Mouse (Mus musculus): Measurements from ENCODE around the gene Sucla2. TPM values are rescaled to one million over a fixed set of nuclear protein-coding genes. Genes with fewer than 3 reads are reported as not detected.
"Not testable (repeated sequence)": the region's sequence is repeated elsewhere in the genome, so short reads cannot be mapped to it uniquely, and the experiment has no call there.

Sucla2 gene
- polyA plus RNA-seq, 1 experiment from 2014 or later, result 116 TPM

GRCm38 (mm10) chr14:73528661-73529060 lies 3.5 kb downstream of the Sucla2 start:
- not testable (repeated sequence) for H3K4me3 ChIP-seq; ATAC-seq (ENCODE audit: borderline replicate concordance, extremely low read depth, low FRiP score, low TSS enrichment); H3K27ac ChIP-seq; H3K27me3 ChIP-seq; H3K9me3 ChIP-seq; H3K4me1 ChIP-seq; H3K36me3 ChIP-seq; H3K4me2 ChIP-seq; H3K9ac ChIP-seq
- 78% methylated on average over 3 of the region's 3 CpGs for WGBS

- H3K9ac ChIP-seq, result no peak overlapping the region
- no peak for ATAC-seq (ENCODE audit: borderline replicate concordance, extremely low read depth, low FRiP score, low TSS enrichment)
Observed at GRCm38 (mm10) chr14:73533755-73534465, 8.8 kb downstream of the Sucla2 start.

GRCm38 (mm10) chr14:73535641-73536040 lies 10.5 kb downstream of the Sucla2 start:
- no peaks in the 10 kb centered on the region for H3K9me3 ChIP-seq
- 81% methylated on average over 2 of the region's 2 CpGs for WGBS
- H3K4me2 ChIP-seq, result no peak overlapping the region
- no peak for ATAC-seq (ENCODE audit: borderline replicate concordance, extremely low read depth, low FRiP score, low TSS enrichment)
- no peaks in the 10 kb centered on the region for H3K4me1 ChIP-seq
- no peak overlapping the region for H3K27ac ChIP-seq
- no peak overlapping the region for H3K9ac ChIP-seq
- H3K27me3 ChIP-seq, result no peaks in the 10 kb centered on the region
- H3K4me3 ChIP-seq, result no peak overlapping the region
- no peaks in the 10 kb centered on the region for H3K36me3 ChIP-seq

More at GRCm38 (mm10) chr14:73533755-73534465, 8.8 kb downstream of the Sucla2 start:
- no peak overlapping the region for H3K27ac ChIP-seq
- no peaks in the 10 kb centered on the region for H3K36me3 ChIP-seq
- 60% methylated on average over 6 of the region's 6 CpGs for WGBS
- no peak overlapping the region for H3K4me3 ChIP-seq
- H3K27me3 ChIP-seq, result no peaks in the 10 kb centered on the region
- no peak overlapping the region for H3K4me2 ChIP-seq
- H3K9me3 ChIP-seq, result no peaks in the 10 kb centered on the region
- H3K4me1 ChIP-seq, result no peaks in the 10 kb centered on the region

DNA sequence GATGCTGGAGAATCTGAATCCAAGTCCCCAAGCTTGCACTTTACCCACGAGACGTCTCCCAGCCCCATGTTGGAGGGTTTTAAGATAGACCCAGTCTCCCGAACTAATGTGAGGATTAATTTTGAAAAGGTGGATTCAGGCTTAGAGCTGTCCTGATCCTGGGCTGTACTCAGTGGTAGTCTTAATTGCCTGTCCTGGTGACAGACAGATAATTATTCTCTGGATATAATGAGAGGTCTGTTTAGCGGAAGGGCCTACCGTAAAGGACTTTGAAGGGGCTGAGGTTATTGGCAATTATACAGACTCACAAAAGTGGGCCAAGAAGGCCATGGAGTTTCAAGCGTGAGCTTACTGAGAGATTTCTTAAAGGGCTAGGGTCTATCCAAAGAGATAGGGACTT lies 18.7 kb downstream of the Sucla2 start:
- WGBS, result 69% methylated on average over 6 of the region's 6 CpGs
- Histone ChIP-seq H3K27ac (no peak overlapping the region), H3K27me3 (no peaks in the 10 kb centered on the region), H3K4me1 (no peaks in the 10 kb centered on the region), H3K9ac (no peak overlapping the region), H3K4me3 (no peak overlapping the region), H3K36me3 (no peaks in the 10 kb centered on the region), H3K4me2 (no peak overlapping the region), H3K9me3 (no peaks in the 10 kb centered on the region)
- ATAC-seq (ENCODE audit: borderline replicate concordance, extremely low read depth, low FRiP score, low TSS enrichment), result no peak

GRCm38 (mm10) chr14:73547034-73547433 lies 21.9 kb downstream of the Sucla2 start:
- WGBS, result 37% methylated on average over 4 of the region's 4 CpGs
- Histone ChIP-seq H3K4me2 (no peak overlapping the region), H3K9me3 (no peaks in the 10 kb centered on the region), H3K27ac (no peak overlapping the region), H3K4me1 (no peaks in the 10 kb centered on the region), H3K4me3 (no peak overlapping the region), H3K36me3 (no peaks in the 10 kb centered on the region), H3K9ac (no peak overlapping the region), H3K27me3 (no peaks in the 10 kb centered on the region)
- ATAC-seq (ENCODE audit: borderline replicate concordance, extremely low read depth, low FRiP score, low TSS enrichment), result no peak

- H3K36me3 ChIP-seq, result no peaks in the 10 kb centered on the region
- no peak within 1 kb of the TSS for H3K4me3 ChIP-seq
- H3K9ac ChIP-seq, result no peak within 1 kb of the TSS
- H3K4me1 ChIP-seq, result no peaks in the 10 kb centered on the region
- no peak within 1 kb of the TSS for H3K4me2 ChIP-seq
- H3K27me3 ChIP-seq, result no peaks in the 10 kb centered on the region
- no peak for ATAC-seq (ENCODE audit: borderline replicate concordance, extremely low read depth, low FRiP score, low TSS enrichment)
- no peaks in the 10 kb centered on the region for H3K9me3 ChIP-seq
- no peak within 1 kb of the TSS for H3K27ac ChIP-seq
- WGBS, result 73% methylated on average over 3 of the region's 3 CpGs
Observed at GRCm38 (mm10) chr14:73548051-73548450, 22.9 kb downstream of the Sucla2 start, which contains the start of gene Nudt15. Gene Nudt15 (minus strand): TSS chr14:73548242.

DNA sequence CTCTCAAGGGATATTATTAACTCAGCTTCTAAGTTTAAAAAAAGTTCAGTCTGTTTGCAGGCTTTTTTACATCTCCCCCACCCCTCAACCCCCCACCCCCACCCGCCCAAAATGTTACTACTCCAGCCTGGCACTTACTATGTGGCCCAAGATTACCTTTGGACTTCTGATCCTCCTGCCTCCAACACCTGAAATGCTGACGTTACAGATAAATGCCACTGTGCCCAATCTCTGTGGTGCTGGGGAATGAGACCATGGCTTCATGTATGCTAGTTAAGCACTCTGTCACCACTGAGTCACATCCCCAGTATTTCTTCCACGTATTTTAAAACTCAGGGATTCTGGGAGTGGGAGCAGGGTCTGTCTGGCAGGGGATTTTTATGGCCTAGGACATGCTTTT lies 25.2 kb downstream of the Sucla2 start:
- Histone ChIP-seq H3K4me2 (no peak overlapping the region), H3K9ac (no peak overlapping the region), H3K36me3 (no peaks in the 10 kb centered on the region), H3K27me3 (no peaks in the 10 kb centered on the region), H3K9me3 (no peaks in the 10 kb centered on the region), H3K4me3 (no peak overlapping the region), H3K27ac (no peak overlapping the region), H3K4me1 (peaks cover 10% of the 10 kb centered on the region)
- ATAC-seq (ENCODE audit: borderline replicate concordance, extremely low read depth, low FRiP score, low TSS enrichment), result no peak
- WGBS, result 51% methylated on average over 3 of the region's 3 CpGs

DNA sequence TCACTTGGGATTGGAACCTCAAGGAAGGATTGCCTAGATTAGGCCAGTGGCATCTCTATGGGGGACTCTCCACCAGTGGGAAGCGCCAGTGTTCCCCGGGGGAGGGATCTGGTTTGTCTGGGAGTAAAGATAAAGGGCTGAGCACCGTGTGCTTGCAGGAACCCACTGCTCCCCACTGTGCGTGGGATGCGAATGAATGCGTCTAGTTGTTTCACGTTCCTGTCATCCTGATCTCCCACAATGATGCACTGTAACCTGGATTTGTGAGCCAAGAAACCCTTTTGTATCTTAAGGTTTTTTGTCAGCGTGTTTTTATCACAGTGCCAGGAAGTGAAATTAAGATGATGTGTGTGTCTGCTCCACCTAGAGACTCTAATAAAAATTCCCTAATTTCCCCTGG lies 25.6 kb downstream of the Sucla2 start:
- WGBS, result 64% methylated on average over 8 of the region's 8 CpGs
- ATAC-seq (ENCODE audit: borderline replicate concordance, extremely low read depth, low FRiP score, low TSS enrichment), result no peak
- no peak overlapping the region for H3K4me3 ChIP-seq
- no peak overlapping the region for H3K4me2 ChIP-seq
- peaks cover 10% of the 10 kb centered on the region for H3K4me1 ChIP-seq
- no peaks in the 10 kb centered on the region for H3K9me3 ChIP-seq
- no peak overlapping the region for H3K27ac ChIP-seq
- no peaks in the 10 kb centered on the region for H3K27me3 ChIP-seq
- H3K36me3 ChIP-seq, result no peaks in the 10 kb centered on the region
- no peak overlapping the region for H3K9ac ChIP-seq

DNA sequence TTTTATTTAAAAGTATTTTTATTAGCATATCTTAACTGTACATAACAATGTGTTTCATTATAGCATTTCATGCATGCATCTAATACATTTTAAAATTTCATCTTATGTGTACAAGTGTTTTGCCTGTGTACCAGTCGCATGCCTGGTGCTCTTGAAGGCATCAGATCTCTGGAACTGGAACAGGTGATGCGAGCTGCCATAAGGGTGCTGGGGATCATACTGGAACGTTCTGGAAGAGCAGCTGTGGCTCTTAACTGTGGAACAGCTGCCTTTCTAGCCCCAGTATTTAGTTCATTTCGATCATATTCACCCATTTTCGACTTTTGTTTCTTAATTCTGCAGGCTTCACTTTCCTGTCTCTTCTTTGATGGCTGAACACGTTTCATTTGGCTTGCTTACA lies 26.0 kb downstream of the Sucla2 start:
- Histone ChIP-seq H3K4me1 (peaks cover 10% of the 10 kb centered on the region), H3K27me3 (no peaks in the 10 kb centered on the region), H3K27ac (no peak overlapping the region), H3K9me3 (no peaks in the 10 kb centered on the region), H3K9ac (no peak overlapping the region), H3K4me3 (no peak overlapping the region), H3K4me2 (no peak overlapping the region), H3K36me3 (peaks cover 3% of the 10 kb centered on the region)
- no peak for ATAC-seq (ENCODE audit: borderline replicate concordance, extremely low read depth, low FRiP score, low TSS enrichment)
- 83% methylated on average over 6 of the region's 6 CpGs for WGBS

DNA sequence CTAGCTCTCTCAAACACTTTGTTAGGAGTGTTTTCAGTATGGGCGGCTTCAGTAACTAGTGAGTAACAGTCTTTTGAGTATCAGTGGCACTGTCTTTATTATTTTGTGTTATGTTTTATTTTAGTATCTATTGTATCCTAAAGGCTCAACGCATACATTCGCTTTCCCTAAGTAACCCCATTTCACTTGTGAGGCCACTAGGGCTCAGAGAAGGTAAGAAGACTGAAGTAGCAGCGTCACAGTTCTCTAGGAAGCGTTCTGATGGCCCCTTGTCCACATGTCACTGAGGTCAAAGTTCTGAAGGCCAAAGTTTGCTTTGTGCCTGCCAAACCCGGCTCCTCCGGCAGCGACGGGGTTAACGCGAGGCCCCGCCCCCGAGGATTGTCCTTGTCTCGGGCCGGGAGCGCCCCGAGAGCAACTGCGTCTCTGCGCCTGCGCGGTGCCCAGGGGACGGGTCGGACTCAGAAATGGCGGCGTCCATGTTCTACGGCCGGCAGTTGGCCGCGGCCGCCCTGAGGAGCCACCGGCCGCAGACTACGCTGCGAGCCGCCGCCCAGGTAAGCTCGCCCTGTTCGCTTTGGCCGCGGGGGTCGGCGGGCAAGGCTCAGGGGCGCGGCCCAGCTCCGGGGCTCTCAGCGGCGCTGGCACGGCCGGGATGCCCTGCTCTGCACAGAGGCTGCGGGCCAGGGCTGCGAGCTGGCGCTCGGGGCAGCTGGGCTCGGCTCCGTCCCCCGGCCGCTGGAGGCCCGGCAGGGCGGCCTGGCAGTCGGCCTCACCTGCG lies 27.4 kb downstream of the Sucla2 start:
- H3K4me3 ChIP-seq, result peak overlapping the region; percentile 94
- H3K27ac ChIP-seq, result peak overlapping the region; percentile 77
- H3K4me2 ChIP-seq, result peak overlapping the region; percentile 60
- peak; percentile 98 for ATAC-seq (ENCODE audit: borderline replicate concordance, extremely low read depth, low FRiP score, low TSS enrichment)
- peaks cover 10% of the 10 kb centered on the region for H3K4me1 ChIP-seq
- WGBS, result 3% methylated on average over 57 of the region's 61 CpGs
- no peaks in the 10 kb centered on the region for H3K27me3 ChIP-seq
- no peaks in the 10 kb centered on the region for H3K9me3 ChIP-seq
- H3K9ac ChIP-seq, result peak overlapping the region; percentile 90
- H3K36me3 ChIP-seq, result peaks cover 5% of the 10 kb centered on the region

GRCm38 (mm10) chr14:73553122-73553696 lies 28.1 kb downstream of the Sucla2 start:
- H3K4me1 ChIP-seq, result peaks cover 10% of the 10 kb centered on the region
- peak overlapping the region; percentile 60 for H3K4me2 ChIP-seq
- under 1% methylated on average over 10 of the region's 10 CpGs for WGBS
- peak; percentile 55; the same call in 1 of the 2 replicates for ATAC-seq (ENCODE audit: borderline replicate concordance, extremely low read depth, low FRiP score, low TSS enrichment)
- peak overlapping the region; percentile 94 for H3K4me3 ChIP-seq
- no peaks in the 10 kb centered on the region for H3K27me3 ChIP-seq
- H3K27ac ChIP-seq, result peak overlapping the region; percentile 77
- H3K9ac ChIP-seq, result peak overlapping the region; percentile 90
- H3K36me3 ChIP-seq, result peaks cover 5% of the 10 kb centered on the region
- no peaks in the 10 kb centered on the region for H3K9me3 ChIP-seq

- H3K4me1 ChIP-seq; ATAC-seq (ENCODE audit: borderline replicate concordance, extremely low read depth, low FRiP score, low TSS enrichment); H3K4me2 ChIP-seq; H3K9me3 ChIP-seq; H3K27me3 ChIP-seq; H3K4me3 ChIP-seq; H3K27ac ChIP-seq; H3K9ac ChIP-seq: not testable (repeated sequence)
- peaks cover 16% of the 10 kb centered on the region for H3K36me3 ChIP-seq
- 87% methylated on average over 4 of the region's 4 CpGs for WGBS
Observed at GRCm38 (mm10) chr14:73569831-73570230, 44.7 kb downstream of the Sucla2 start.
